Mouse (Mus musculus): ENCODE measurements around the gene Synm.
A peak's percentile ranks its signal among the peaks of the same experiment; 100 is the strongest.

Gene Synm

DNA sequence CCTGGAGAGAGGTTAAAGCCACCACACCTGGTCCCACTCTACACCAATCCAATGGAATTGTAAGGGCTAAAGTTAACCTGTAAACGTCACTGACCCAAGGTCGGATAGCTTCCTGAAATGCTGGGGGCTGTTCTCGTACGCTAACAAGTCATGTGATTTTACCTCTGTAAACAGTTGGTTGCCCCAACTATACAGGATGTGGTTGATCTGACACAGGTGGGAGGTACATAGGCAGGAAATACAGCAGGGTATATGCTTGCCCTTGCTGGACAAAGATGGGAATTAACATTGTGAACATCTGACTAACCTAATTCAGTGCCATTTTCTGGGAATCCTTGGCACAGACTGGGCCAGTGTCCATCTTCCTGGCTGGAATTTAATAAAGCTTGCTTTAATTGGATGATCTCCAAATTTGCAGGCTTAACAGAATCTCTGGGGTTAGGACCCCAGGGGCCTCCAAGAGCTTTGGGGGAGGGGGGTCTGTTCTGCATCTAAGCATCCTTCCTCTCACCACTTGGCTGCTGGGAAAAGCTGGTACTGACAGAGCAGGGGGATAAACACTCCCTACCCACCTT is 11.7 kb downstream of the Synm start:
- DNase-seq, result no peak

DNA sequence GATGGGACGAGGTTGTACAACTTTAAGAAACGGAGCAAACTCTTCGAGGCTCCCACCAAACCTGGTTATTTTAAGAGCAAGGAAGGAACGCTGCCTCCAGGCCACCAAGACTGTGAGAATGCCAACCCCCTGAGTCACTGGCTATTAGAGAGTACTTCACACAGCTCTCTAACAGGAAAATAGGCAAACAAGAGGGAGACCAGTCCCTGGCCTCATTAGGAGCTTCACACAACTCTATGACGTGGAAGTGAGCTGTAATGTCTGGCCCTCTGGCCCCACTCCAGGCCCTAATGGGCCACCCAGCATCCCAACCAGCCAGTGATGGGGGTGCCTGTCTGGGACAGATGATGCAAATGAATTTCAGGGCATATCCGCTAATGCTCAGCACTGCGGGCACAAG is 17.8 kb downstream of the Synm start:
- peak; percentile 72 to 86 for DNase-seq

DNA sequence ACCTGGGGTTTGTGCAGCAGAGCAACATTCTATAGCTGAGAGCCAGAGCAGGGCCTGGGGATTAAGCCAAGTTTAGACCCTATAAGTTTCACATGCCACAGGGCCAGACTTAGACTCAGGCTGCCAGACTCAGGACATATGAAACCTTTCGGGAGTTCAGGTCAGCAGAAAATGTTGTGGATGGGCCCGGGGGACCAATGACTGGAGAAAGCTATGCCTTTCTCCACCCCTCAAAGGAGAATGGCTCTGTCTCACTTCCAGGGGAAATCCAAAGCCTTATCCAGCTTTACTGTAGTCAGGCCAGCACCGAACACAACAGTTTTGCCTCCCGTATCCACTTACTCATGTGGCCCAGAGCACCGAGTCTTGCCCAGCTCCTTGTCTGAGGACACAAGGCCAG is 18.7 kb downstream of the Synm start:
- no peak for DNase-seq

DNA sequence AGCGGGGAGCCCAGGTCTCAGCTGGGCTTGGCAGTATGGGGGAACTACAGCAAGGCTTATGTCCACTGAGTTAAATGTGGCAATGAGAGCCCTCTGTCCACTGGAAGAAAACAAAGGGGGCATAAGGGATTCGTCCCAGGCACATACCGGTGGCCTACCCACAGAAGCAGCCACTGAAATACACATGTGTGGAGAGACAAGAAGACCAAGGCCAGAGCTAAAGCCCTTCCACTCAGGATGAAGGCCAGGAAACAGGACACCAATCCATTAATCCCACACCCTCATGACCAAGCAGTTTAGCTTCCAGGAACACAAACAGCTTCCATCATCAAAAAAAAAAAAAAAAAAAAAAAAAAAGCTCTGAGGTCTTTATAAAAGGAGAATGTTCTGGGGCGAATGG is 19.2 kb downstream of the Synm start:
- no peak for DNase-seq

DNA sequence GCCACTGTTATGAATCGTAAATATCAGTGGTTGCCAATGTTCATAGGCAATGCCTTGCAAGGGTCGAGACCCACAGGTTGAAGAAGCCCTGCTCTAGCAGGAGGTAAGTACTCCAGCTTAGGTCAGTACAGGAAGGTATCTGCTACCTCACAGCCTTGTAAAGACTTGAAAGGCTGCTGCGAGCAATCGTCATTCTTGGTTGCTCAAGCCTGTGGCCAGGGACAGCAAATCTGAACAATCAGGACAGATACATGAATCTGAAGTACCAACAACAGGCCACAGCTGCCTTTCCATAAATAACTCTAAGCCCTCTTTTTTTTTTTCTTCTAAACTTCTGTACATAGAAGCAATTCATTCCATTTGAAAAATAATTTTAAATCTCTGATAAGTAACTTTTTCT is 27.3 kb downstream of the Synm start:
- peak in 1 of 2 experiments; percentile 24 for DNase-seq

DNA sequence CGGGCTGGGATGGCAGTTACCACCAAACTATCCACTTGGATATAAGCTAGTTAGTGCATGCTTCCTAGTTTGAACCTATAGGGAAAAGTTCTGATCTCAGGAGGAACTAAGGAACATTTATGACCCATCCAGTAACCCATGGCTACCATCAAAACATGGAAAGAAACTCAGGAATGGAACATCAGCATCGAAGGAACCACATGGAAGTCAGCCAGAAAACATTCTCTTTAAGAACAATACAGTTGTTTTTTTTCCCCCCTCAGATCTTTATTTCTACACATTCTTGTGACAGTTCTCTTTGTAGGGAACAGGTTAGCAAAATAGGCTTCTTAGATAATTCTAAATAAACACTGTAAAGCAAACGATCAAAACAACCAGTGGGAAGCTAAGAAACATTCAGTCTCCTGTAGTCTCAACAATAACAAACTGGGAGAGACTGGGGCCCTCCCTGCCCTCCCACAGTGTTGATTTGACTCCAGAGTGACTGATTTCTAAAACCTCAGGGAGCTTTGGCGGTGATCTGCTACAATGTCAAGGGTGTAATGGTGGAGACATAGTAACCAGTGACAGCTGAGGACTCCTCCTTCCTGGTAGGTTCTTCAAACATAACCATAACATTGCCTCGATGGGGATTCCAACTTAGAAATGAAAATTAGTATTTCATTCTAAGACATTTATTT is 29.0 kb downstream of the Synm start:
- DNase-seq, result no peak

DNA sequence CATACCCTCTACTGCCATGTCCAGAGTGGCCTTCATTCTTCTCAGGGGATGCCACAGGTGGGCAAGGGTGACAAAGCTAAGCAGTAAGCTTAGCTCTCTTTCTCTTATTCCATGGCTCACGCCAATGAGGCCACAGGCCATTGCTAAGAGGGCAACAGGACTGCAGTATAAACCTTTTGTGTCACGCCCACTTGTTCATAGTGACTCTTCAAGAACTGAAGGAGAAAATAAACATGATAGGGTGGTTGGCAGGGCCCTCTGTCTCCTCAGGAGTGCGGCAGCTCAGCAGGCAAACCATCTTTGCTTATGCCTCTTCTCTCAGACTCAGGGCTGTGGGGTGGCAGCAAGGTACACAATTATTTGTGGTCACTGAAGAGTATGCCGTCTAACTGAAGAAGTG is 30.7 kb downstream of the Synm start:
- DNase-seq, result peak in 1 of 2 experiments; percentile 25

DNA sequence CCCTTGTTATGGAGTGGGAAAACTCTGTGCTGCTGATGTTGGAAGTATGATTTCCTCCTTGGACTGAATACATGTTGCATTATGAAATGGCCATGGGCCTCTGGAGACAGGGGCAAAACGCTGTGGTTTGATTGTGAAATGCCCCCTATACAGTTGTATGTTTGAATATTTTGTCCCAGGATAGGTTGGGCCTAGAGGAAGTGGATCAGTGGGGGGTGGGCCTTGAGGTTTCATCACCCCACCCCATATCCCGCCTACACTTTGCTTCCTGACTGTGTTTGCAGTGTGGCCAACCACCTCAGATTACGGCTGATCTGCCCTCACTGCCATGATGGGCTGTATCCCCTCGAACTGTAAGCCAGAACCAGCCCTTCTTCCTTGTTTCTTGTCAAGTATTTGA is 31.3 kb downstream of the Synm start:
- DNase-seq, result no peak

DNA sequence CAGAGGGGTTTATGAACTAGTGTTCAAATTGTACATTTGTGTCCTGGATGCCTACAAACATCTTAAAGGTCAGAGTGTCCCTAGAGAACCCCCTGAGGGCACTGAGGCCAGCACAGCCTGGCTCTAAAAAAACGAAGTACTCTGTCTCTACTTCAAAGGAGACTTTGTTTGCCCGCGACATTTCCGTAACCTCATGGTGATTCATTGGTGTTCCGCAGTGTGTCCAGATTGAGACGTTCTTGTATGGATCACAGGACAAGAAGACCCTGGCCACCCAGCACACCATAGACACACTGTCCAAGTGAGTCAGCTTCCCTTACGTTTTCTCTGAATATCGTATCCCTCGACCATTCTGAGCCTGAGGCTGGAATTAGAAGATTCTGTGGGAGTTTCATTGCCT is 34.5 kb downstream of the Synm start:
- no peak for DNase-seq

DNA sequence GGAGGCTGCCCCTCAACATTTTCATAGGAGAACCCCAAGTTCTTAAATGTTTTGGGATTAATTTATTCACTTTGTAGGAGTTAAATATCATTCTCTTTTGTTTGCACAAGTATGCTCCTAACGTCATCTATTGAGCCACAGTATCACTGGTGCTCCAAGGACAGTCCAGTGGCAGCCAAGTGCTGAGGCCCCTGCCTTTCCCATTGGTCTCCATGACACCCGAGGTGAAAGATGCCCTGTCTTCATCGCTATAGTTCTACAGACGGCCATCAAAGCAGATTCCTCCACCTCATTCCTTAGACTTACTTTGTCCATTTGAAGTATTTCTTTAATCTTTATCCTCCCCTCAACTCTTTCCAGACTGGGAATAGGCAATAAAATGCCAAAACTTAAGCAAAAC is 35.0 kb downstream of the Synm start:
- no peak for DNase-seq

DNA sequence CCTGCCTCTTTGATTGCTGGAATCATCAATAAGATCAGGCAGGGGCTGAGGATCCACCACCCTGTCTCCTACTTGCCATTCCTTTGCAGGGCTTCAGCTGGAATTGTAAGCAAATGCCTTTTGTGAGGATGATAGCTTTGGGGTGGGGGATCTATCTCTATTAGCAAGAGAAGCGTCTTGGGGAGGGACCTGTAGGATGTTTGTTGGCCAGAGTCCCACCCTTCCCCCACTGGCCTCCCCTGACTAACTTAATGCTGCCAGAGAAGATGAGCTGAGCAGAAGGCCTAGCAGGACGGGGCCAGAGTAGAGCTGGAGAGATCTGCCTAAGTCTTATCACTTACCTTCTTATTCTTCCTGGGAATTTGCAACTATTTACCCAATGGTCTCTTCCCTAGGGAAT is 37.4 kb downstream of the Synm start:
- DNase-seq, result no peak

DNA sequence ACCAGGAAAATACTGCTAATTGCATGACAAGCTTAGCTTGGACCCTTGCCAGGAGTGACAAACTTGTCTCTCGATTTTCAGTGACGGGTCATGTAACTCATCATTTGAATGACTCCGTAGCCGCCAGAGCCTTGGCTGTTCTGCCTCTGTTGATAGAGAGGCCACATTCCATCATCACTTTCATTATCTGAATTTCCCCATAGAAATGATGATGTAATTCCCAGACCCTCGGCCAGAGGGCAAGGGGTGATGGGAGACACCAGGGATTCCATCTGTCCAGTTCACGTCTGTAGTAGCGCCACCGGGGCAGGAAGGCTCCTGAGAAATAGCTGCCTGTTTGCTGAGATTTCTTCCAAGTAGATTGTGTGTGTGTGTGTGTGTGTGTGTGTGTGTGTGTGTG is 40.7 kb downstream of the Synm start:
- DNase-seq, result peak; percentile 35 to 67

DNA sequence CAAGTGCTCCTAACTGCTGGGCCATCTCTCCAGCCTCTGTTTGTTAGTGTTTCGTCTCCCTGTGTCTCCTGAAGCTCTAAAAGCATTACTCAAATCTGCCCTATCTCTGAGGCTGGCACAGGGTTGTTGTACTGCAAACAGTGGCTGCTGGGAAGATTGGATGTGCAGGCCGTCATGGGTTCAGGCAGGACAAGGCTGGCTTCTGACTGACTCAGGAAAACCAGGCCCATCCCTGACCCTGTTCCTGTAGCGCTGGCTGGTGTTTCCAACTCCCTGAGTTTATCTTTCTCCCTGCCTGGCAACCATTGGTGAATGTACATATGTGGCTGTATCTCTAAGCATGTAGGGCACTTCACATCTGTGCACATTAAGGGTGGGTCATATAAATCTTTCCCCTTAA is 42.0 kb downstream of the Synm start:
- no peak for DNase-seq

DNA sequence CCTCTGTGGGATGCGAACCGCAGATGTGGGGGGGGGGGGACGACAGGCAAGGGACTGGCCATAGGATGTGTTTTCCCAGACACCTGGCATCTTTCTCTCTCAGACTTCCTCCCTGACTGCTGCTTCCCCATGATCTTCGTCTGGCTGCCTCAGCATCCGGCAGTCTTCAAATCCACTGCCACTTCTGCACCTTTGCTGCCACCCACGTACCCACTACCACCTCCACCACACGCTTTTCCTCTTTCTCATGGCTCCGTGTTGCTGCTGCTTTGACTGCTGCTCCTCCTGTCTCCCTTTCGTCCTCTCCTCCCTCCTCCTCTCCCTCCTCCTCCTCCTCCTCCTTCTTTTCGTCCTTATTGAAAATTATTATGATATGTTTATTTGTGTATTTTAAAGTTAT is 42.6 kb downstream of the Synm start:
- no peak for DNase-seq

DNA sequence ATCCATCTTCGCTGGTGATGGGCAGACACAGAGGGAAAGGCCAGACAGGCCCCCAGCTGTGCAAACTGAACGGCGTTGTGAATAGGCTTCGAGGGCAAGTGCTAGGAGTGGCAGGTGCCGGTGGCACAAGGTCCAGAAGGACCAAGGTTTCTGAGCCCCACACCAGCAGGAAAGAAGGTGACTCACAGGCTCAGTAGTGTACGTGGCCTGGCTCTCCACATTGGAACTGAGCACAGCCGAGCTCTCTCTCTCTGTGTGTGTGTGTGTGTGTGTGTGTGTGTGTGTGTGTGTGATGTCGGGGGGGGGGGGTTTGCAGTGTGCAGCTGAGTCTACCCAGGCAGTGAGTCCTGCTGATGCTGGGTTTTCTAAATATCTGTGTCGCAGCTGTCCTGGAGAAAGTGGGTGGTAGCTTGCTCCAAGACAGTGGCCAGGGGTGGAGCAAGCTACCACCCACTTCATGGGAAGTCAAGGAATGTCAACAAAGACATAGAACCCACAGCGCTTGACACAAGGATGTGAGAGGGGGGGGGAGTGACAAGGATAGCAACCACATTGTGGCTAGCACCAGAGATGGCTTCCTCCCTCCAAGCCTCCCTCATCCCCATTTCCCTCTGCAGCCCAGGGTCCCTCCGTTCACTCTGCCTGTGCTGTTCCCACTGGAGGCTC is 43.2 kb downstream of the Synm start:
- DNase-seq, result peak; percentile 36 to 74

DNA sequence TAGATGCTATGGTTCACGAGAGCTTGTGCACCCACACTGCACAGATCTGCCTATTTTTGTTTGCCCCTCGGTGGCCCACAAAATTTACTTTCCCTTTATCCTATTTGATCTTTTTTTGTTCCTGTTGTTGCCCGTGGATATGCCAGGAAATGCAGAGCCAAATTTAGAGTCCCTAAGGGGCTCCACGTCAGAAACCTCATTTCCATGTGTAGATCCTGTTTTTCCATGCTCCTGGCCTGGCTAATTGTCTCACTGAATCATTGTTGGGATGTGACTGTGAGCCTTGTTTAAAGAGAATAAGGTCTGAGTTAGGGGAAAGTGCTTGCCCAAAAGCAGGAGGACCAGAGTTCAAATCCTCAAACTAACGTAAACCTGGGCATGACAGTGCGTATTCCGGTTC is 44.4 kb downstream of the Synm start:
- DNase-seq, result no peak

DNA sequence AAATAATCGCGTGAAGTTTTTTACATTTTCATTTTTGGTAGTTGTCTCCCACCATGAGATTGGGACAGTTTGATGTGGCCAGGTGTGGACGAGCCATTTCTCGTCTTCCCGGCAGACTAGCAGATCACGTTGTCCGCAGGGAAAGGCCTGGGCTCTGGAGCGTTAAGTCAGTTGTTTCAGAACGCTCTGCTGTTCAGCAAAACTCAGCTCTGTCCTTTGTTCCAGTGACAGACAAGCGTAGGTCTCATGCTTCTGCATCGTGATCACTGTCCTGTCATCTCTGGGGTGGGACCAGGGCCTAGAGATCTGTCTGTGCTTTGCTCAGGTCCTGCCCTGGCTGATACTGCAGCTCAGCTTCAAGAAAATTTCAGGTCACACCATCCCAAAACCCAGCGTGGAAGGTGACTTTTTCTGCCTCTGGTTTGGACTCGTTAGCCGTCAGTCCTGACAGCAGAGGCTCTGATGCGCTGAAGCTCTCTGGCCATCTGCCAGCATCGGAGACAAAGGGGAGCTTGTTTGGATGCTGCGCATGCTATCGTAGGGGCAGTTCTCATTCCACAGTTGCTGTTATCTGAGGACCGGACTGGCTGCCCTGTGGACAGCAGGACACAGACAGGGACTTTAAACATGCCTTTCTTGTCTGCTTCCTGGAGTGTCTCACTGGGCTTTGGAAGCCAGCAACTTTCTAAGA is 45.6 kb downstream of the Synm start:
- peak; percentile 67 to 77 for DNase-seq

DNA sequence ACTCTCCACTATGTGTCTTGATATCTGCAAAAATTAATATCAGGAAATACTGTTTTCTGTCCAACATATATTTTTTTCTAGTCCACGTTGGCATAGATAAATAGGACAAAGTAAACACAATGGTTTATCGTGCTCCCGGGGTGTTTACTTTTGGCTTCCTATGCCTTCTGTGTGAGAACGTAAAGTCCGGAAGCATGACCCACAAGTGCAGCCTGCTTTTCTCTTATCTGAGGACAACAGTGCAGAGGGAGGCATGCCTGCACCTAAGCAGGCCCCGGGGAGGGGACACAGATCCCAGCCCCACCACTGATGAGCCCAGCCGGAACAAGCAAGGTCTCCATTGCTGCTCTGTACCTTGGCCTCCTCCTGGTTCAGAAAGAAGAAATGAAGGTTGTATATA is 49.3 kb downstream of the Synm start:
- peak; percentile 39 to 78 for DNase-seq

DNA sequence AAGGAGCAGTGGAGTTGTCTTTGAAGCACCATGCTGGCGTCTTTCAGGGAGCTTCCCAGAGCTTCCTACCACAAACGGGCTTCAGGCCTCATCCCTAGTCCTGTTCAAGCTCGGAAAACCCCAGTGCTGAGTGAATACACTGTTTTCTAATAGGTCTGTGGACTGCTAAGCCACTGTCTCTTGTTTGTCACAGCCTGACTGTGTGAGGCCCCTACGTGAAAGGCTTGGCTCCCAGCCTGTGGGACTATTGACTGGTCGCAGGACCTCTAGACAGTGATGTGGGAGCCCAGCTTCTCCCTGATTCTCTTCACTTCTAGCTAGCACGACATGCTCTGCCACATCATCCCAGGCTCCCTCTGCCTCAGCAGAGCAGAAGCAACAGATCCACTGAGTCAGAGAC is 51.4 kb downstream of the Synm start:
- DNase-seq, result no peak

DNA sequence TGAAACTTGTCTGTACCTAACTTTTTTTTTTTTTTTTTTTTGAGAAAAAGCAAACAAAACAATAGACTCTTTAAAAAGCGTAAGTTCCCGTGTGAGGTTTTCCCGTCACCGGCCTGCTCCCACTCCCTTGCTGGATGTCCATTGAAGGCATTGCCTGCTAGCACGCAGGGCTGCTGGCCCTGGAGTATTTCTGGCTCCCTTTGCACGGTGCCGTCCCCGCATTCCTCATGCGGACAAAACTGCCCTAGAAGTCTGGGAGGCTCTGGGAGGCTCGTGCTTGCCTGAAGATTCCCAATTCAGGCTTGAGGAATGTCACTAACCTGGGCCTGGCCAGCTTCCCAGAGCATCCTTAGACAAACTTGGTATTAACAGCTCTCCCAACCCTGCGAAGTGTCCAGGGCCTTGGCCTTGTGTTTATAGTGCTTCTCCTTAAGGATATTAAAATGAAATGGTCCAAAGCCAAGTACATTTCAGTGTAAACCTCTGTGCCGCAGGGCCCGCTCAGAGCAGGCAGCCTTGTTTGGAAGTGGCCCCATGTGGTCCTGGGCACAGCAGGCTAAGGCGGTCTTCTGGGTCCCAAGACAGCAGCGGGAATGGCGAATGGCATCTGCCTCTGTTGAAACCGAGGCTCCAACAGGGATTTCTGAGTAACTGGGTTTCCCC is 58.2 kb downstream of the Synm start:
- DNase-seq, result no peak

DNA sequence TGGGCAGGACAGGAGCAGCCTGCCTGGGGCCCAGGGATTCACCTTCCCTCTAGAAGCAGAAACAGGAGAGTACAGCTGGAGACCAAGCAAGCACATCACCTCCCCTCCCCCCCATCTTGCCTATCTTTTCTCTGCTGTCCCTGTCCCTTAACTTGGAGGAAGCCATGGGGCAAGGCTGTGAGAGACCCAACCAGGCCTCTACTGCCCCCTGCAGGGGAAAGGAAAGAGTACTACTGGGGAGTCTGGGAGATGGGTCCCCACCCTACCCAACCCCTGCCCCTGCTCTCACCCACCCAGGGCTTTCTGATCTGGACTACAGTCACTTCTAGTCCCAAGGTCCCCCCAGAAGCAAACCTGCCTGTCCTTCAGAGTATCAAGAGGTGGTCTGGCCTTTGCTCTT is 58.7 kb downstream of the Synm start:
- peak; percentile 58 to 69 for DNase-seq

DNA sequence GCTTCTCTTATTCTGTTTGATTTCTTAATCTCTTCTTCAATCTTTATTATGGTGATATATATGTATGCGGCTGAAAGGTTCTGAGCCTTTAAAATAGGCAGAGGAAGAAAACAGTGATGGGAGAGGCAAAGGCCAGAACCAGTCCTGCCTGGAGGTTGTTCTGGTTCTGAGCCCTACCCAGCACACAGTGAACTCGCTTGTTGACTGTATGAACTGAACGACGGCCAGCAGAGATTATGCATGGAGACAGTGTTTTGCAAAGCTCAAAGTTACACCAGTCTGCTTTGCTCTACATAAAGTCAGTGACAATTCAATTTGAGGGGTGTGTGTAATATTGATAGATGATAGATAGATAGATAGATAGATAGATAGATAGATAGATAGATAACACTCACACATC is 60.2 kb downstream of the Synm start:
- no peak for DNase-seq

DNA sequence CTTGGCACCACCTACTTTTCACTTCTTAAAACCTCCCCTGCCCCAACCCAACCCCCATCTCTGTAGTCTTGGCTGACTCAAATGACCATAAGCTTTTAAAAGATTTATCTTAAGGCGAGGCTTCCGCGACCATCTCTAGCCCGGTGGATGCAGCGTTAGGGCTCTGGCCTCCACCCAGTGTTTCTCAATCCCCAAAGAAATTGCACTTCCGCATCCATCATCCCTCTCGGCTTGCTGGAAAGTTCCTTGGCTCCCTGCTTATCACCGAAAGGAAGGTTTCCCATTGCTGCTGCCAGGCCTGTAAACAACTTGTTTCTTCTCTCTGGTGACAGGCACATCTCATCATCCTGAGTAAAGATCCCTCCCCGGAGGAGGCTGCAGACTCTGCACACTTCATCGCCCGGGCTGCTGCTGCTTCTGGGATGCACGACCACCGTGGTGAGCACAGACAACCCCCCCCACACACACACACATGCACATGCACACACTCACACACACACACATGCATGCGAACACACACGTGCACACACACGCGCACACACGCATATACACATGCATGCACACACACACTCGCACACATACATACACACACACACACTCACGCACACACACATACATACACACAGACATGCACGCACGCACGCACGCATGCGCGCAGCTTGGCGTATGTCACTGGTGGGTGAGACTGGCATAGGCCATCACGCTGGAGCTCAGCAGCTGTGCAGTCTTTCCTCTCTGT is 61.5 kb downstream of the Synm start:
- DNase-seq, result peak; percentile 37 to 69
